Mouse (Mus musculus): ENCODE results near the gene Syt10.
"Not testable (repeated sequence)": the region's sequence is repeated elsewhere in the genome, so short reads cannot be mapped to it uniquely, and the experiment has no call there.

Syt10 gene

GRCm38 (mm10) chr15:89841364-89842017 lies at the start of gene Syt10:
TSS of gene Syt10 (minus strand) at chr15:89841860.
- DNase-seq (ENCODE audit: low spot score in 2 of 2): peak; percentile 36 to 49

GRCm38 (mm10) chr15:89883799-89884198 lies 42.1 kb upstream of the Syt10 start:
- no peak for DNase-seq (ENCODE audit: low spot score in 2 of 2)

GRCm38 (mm10) chr15:89878981-89879380 lies 37.3 kb upstream of the Syt10 start:
- DNase-seq (ENCODE audit: low spot score in 2 of 2): no peak

- DNase-seq (ENCODE audit: low spot score in 2 of 2): no peak
Measured at GRCm38 (mm10) chr15:89816098-89816497, 25.6 kb downstream of the Syt10 start.

GRCm38 (mm10) chr15:89804478-89804877 lies 37.2 kb downstream of the Syt10 start:
- DNase-seq (ENCODE audit: low spot score in 2 of 2): no peak

GRCm38 (mm10) chr15:89779928-89780327 lies 61.7 kb downstream of the Syt10 start:
- DNase-seq (ENCODE audit: low spot score in 2 of 2): no peak

- DNase-seq (ENCODE audit: low spot score in 2 of 2): not testable (repeated sequence)
Measured at GRCm38 (mm10) chr15:89766016-89766415, 75.6 kb downstream of the Syt10 start.

- peak in 1 of 2 experiments; percentile 30 for DNase-seq (ENCODE audit: low spot score in 2 of 2)
Measured at GRCm38 (mm10) chr15:89733611-89734010, 108.0 kb downstream of the Syt10 start.
